Mouse (Mus musculus) MEL (cell line): ENCODE results near the gene Slc20a1.

ENCODE experiments used
- CTCF ChIP-seq, 3 experiments: IDR thresholded peaks in 2 of 3; conservative IDR thresholded peaks in 1 of 3; 2 replicates each; pipeline ENCODE4 v1.5.1; 2011 to 2012; ENCODE audit warnings: low read length in 3 of 3, low read depth in 2 of 3, mild to moderate bottlenecking in 2 of 3, improper control_type of control experiment in 1 of 3, inconsistent platforms in 1 of 3, mixed read lengths in 1 of 3, moderate library complexity in 1 of 3; ENCODE audit not compliant: control insufficient read depth in 1 of 3, insufficient read depth in 1 of 3, poor library complexity in 1 of 3, severe bottlenecking in 1 of 3
- EP300 ChIP-seq, 2 experiments: IDR thresholded peaks; 2 replicates each; pipeline ENCODE4 v1.6.1; 2011; ENCODE audit warnings: improper control_type of control experiment in 2 of 2, low read length in 2 of 2, low read depth in 1 of 2, mild to moderate bottlenecking in 1 of 2
- GABPA ChIP-seq: IDR thresholded peaks from 2 replicates; pipeline ENCODE4 v1.6.1; 2012; ENCODE audit warnings: low read depth, mild to moderate bottlenecking, inconsistent platforms, low read length, improper control_type of control experiment, moderate library complexity
- HCFC1 ChIP-seq: IDR thresholded peaks from 2 replicates; pipeline ENCODE4 v1.6.1; 2012; ENCODE audit warnings: low read depth, mild to moderate bottlenecking, inconsistent platforms, low read length, improper control_type of control experiment, moderate library complexity
- NRF1 ChIP-seq: IDR thresholded peaks from 2 replicates; pipeline ENCODE4 v1.6.1; 2014; ENCODE audit warnings: low read depth, mild to moderate bottlenecking, inconsistent platforms, low read length, improper control_type of control experiment, moderate library complexity; ENCODE audit not compliant: poor library complexity, insufficient read depth, severe bottlenecking
- POLR2A ChIP-seq, 2 experiments: IDR thresholded peaks; 2 replicates each; pipeline ENCODE4 v1.6.1; 2011 to 2012; ENCODE audit warnings: low read length in 2 of 2, mild to moderate bottlenecking in 2 of 2, control low read depth in 1 of 2, improper control_type of control experiment in 1 of 2, low read depth in 1 of 2, moderate library complexity in 1 of 2; ENCODE audit not compliant: control insufficient read depth in 1 of 2, insufficient read depth in 1 of 2, poor library complexity in 1 of 2
- POLR2AphosphoS2 ChIP-seq: IDR thresholded peaks from 2 replicates; pipeline ENCODE4 v1.6.1; 2011; ENCODE audit warnings: low read length, improper control_type of control experiment
- RAD21 ChIP-seq: IDR thresholded peaks from 2 replicates; pipeline ENCODE4 v1.6.1; 2011; ENCODE audit warnings: mild to moderate bottlenecking, low read depth, low read length, improper control_type of control experiment
- TBP ChIP-seq: IDR thresholded peaks from 2 replicates; pipeline ENCODE4 v1.8.0; 2011; ENCODE audit warnings: low read depth, low read length, improper control_type of control experiment
- TCF12 ChIP-seq: IDR thresholded peaks from 2 replicates; pipeline ENCODE4 v1.6.1; 2014; ENCODE audit warnings: low read depth, mild to moderate bottlenecking, inconsistent platforms, low read length, improper control_type of control experiment, moderate library complexity
- USF1 ChIP-seq: IDR thresholded peaks from 2 replicates; pipeline ENCODE4 v1.6.1; 2014; ENCODE audit warnings: low read depth, mild to moderate bottlenecking, inconsistent platforms, low read length, improper control_type of control experiment, moderate library complexity

- TF ChIP-seq CTCF (IDR thresholded peaks at IDR 0.05 in 2 of 3, conservative IDR thresholded peaks at IDR 0.05 in 1 of 3; ENCODE audit: control insufficient read depth in 1 of 3, insufficient read depth in 1 of 3, low read depth in 2 of 3, low read length in 3 of 3, poor library complexity in 1 of 3, severe bottlenecking in 1 of 3) (no peak), RAD21 (no peak), USF1 (no peak), TCF12 (no peak), HCFC1 (no peak), TBP (no peak), GABPA (no peak), POLR2A (IDR thresholded peaks at IDR 0.05; ENCODE audit: control insufficient read depth in 1 of 2, insufficient read depth in 1 of 2, low read depth in 1 of 2, low read length in 2 of 2, poor library complexity in 1 of 2) (no peak), POLR2AphosphoS2 (no peak), EP300 (IDR thresholded peaks at IDR 0.05; ENCODE audit: low read depth in 1 of 2, low read length in 2 of 2) (no peak), NRF1 (no peak)
Measured at GRCm38 (mm10) chr2:129246436-129246835, 47.9 kb downstream of the Slc20a1 start.
